Mouse (Mus musculus): Measurements from ENCODE around the gene Brix1. TPM values are rescaled to one million over a fixed set of nuclear protein-coding genes. Genes with fewer than 3 reads are reported as not detected.
"Not testable (repeated sequence)": the region's sequence is repeated elsewhere in the genome, so short reads cannot be mapped to it uniquely, and the experiment has no call there.

The Brix1 gene
- 0.05 and 0.18 TPM in 2 replicates for polyA plus RNA-seq (2012; rRNA removed)

- Histone ChIP-seq H3K4me1 (ENCODE audit: control insufficient read depth, insufficient read depth, insufficient read length, low read length) (no peaks in the 10 kb centered on the region; the same call in none of the 2 replicates), H3K27ac (ENCODE audit: insufficient read depth, low read depth, low read length) (no peak within 1 kb of the TSS), H3K27me3 (ENCODE audit: control insufficient read depth, insufficient read depth, low read length) (no peaks in the 10 kb centered on the region), H3K4me3 (ENCODE audit: low read depth, low read length) (peak within 1 kb of the TSS; percentile 85), H3K36me3 (ENCODE audit: control insufficient read depth, insufficient read depth, low read length) (peaks cover 17% of the 10 kb centered on the region)
- TF ChIP-seq CTCF (IDR thresholded peaks at IDR 0.05; ENCODE audit: extremely low read depth, insufficient read length, insufficient replicate concordance, low read depth, low read length) (no peak), POLR2A (IDR thresholded peaks at IDR 0.05; ENCODE audit: low read depth, low read length) (peak; percentile 89)
- WGBS = under 1% methylated on average over 58 of the region's 58 CpGs
Observed at GRCm38 (mm10) chr15:10485484-10486364, at the start of gene Brix1, which contains the start of gene Rad1. Brix1 (minus strand) TSS chr15:10485947. Rad1 (plus strand) TSS chr15:10486018.

DNA sequence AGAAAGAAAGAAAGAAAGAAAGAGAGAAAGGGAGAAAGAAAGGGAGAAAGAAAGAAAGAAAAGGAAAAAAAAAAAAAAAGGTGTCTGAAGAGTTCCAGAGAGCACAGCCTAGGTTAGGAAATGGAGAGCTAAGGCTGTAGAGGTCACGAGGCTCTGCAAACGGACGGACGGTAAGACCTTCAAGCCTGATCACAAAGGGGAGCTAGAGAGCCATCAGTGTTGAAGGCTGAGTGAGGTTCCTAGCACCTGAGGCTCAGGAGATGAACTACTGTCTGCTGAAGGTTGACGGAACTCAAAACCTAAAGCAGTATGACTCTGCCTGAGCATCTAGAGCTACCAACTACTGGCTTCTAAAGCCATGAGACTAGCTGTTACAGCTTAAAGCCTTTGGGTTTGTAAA lies 48.8 kb upstream of the Brix1 start:
- Histone ChIP-seq H3K27me3 (ENCODE audit: control insufficient read depth, insufficient read depth, low read length) (no peaks in the 10 kb centered on the region), H3K36me3 (ENCODE audit: control insufficient read depth, insufficient read depth, low read length) (no peaks in the 10 kb centered on the region), H3K4me3 (ENCODE audit: low read depth, low read length) (no peak overlapping the region), H3K4me1 (ENCODE audit: control insufficient read depth, insufficient read depth, insufficient read length, low read length) (no peaks in the 10 kb centered on the region), H3K27ac (ENCODE audit: insufficient read depth, low read depth, low read length) (no peak overlapping the region)
- TF ChIP-seq CTCF (IDR thresholded peaks at IDR 0.05; ENCODE audit: extremely low read depth, insufficient read length, insufficient replicate concordance, low read depth, low read length) (no peak), POLR2A (IDR thresholded peaks at IDR 0.05; ENCODE audit: low read depth, low read length) (no peak)
- 79% methylated on average over 5 of the region's 5 CpGs for WGBS

DNA sequence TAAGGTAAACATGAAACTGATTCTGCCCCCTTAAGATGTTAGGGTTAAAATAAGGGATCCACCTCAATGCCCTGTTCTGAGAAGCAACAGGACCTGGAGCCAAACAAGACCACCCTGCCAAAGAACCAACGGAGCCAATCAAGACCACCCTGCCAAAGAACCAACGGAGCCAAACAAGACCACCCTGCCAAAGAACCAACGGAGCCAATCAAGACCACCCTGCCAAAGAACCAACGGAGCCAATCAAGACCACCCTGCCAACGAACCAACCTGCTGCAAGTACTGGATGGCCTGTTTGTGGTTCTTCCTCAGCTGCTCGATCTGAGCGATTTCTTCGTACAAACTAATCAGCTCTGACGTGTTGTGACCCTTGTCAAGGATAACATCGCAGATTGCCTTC lies 47.6 kb upstream of the Brix1 start:
- H3K36me3 ChIP-seq (ENCODE audit: control insufficient read depth, insufficient read depth, low read length); H3K4me3 ChIP-seq (ENCODE audit: low read depth, low read length); H3K27ac ChIP-seq (ENCODE audit: insufficient read depth, low read depth, low read length); H3K27me3 ChIP-seq (ENCODE audit: control insufficient read depth, insufficient read depth, low read length); H3K4me1 ChIP-seq (ENCODE audit: control insufficient read depth, insufficient read depth, insufficient read length, low read length): not testable (repeated sequence)
- 89% methylated on average over 10 of the region's 10 CpGs for WGBS

DNA sequence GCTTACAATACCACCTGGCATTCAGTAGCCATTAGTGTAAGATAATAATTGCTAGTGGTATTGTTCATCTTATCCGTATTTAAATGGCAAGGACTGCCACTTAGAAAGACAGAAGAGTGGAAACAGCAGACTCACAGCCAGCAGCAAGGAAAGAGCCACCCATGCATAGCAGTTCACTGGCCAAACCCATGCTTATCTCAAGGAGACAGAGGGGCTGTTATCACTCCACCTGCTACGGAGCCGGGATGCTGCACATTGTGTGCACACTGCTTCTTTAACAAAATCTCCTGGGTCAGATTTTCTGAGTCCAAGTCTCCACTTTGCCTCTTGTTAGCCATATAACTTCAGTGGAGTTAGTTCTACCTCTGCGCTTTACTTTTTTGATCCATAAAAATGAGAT lies 45.6 kb upstream of the Brix1 start:
- no peak for TF ChIP-seq CTCF (IDR thresholded peaks at IDR 0.05; ENCODE audit: extremely low read depth, insufficient read length, insufficient replicate concordance, low read depth, low read length)
- no peak for TF ChIP-seq POLR2A (IDR thresholded peaks at IDR 0.05; ENCODE audit: low read depth, low read length)
- Histone ChIP-seq H3K27me3 (ENCODE audit: control insufficient read depth, insufficient read depth, low read length) (no peaks in the 10 kb centered on the region), H3K4me3 (ENCODE audit: low read depth, low read length) (no peak overlapping the region), H3K4me1 (ENCODE audit: control insufficient read depth, insufficient read depth, insufficient read length, low read length) (no peaks in the 10 kb centered on the region), H3K36me3 (ENCODE audit: control insufficient read depth, insufficient read depth, low read length) (no peaks in the 10 kb centered on the region), H3K27ac (ENCODE audit: insufficient read depth, low read depth, low read length) (no peak overlapping the region)
- 58% methylated on average over 4 of the region's 4 CpGs for WGBS

DNA sequence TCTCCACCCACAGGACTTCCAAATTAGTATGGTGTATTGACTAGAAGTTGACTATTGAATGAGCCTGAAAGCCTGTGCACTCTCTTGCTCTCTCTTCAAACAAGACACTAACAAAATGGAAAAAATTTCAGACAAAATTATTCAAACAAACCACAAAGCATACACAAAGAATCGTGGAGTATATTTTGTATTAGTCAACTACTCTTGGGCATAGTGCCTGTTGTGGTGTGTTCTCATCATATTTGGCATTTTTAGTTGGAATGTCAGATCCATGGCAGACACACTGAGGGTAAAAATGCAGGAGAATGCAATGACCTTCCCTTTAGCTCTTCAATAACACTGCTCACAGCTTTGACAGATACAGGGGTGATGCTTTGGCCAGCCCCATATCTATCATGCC lies 40.1 kb upstream of the Brix1 start:
- Histone ChIP-seq H3K27ac (ENCODE audit: insufficient read depth, low read depth, low read length) (no peak overlapping the region), H3K27me3 (ENCODE audit: control insufficient read depth, insufficient read depth, low read length) (no peaks in the 10 kb centered on the region), H3K4me1 (ENCODE audit: control insufficient read depth, insufficient read depth, insufficient read length, low read length) (no peaks in the 10 kb centered on the region), H3K4me3 (ENCODE audit: low read depth, low read length) (no peak overlapping the region), H3K36me3 (ENCODE audit: control insufficient read depth, insufficient read depth, low read length) (no peaks in the 10 kb centered on the region)
- 60% methylated on average over 1 of the region's 1 CpGs for whole genome bisulfite sequencing
- TF ChIP-seq CTCF (IDR thresholded peaks at IDR 0.05; ENCODE audit: extremely low read depth, insufficient read length, insufficient replicate concordance, low read depth, low read length) = no peak
- no peak for TF ChIP-seq POLR2A (IDR thresholded peaks at IDR 0.05; ENCODE audit: low read depth, low read length)

DNA sequence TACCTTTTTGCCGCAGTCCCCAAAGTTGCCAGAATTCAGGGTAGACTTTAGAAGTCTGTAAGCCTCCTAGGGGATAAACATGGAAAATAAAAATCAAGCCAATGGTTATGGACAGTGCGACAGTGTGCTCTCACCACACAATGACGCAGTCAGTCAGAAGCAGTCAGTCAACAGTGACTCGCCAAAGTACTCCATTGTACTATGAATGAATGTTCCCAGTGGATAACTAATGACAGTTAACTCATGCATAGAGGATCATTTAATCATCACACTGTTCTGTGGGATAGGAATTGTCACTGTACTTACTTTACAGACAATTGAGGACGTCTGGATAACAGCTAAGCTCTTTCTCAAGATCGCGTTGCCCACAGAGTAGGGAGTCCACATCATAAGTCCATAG lies 29.4 kb upstream of the Brix1 start:
- no peak overlapping the region for H3K4me3 ChIP-seq (ENCODE audit: low read depth, low read length)
- H3K36me3 ChIP-seq (ENCODE audit: control insufficient read depth, insufficient read depth, low read length) = no peaks in the 10 kb centered on the region
- WGBS = 85% methylated on average over 7 of the region's 7 CpGs
- TF ChIP-seq POLR2A (IDR thresholded peaks at IDR 0.05; ENCODE audit: low read depth, low read length) (no peak), CTCF (IDR thresholded peaks at IDR 0.05; ENCODE audit: extremely low read depth, insufficient read length, insufficient replicate concordance, low read depth, low read length) (no peak)
- no peaks in the 10 kb centered on the region for H3K27me3 ChIP-seq (ENCODE audit: control insufficient read depth, insufficient read depth, low read length)
- no peak overlapping the region for H3K27ac ChIP-seq (ENCODE audit: insufficient read depth, low read depth, low read length)
- no peaks in the 10 kb centered on the region for H3K4me1 ChIP-seq (ENCODE audit: control insufficient read depth, insufficient read depth, insufficient read length, low read length)

DNA sequence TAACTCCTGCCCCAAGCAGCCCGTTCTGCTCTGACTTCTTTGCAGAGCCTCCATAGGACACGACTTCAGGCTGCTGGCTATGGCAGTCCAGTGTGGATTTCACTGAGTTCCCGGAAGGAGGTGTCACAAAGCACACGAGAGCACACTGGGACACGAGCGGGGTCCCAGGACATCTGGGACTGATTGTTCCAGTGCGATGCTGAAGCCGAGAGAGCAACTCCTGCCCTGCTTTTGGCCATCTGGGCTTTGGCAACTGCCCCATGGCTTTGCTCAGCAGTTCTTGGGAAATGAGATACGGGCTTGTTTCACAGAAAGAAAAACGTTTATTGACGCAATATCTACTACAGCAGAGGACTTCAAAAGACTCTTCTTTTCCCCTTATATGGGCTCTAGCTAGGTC lies 20.4 kb upstream of the Brix1 start:
- Histone ChIP-seq H3K4me1 (ENCODE audit: control insufficient read depth, insufficient read depth, insufficient read length, low read length) (no peaks in the 10 kb centered on the region), H3K36me3 (ENCODE audit: control insufficient read depth, insufficient read depth, low read length) (no peaks in the 10 kb centered on the region), H3K27ac (ENCODE audit: insufficient read depth, low read depth, low read length) (no peak overlapping the region), H3K27me3 (ENCODE audit: control insufficient read depth, insufficient read depth, low read length) (no peaks in the 10 kb centered on the region), H3K4me3 (ENCODE audit: low read depth, low read length) (no peak overlapping the region)
- WGBS = 73% methylated on average over 11 of the region's 11 CpGs
- TF ChIP-seq CTCF (IDR thresholded peaks at IDR 0.05; ENCODE audit: extremely low read depth, insufficient read length, insufficient replicate concordance, low read depth, low read length) (no peak), POLR2A (IDR thresholded peaks at IDR 0.05; ENCODE audit: low read depth, low read length) (no peak)
